Mouse (Mus musculus) intestine, embryonic 16.5 days (tissue): ENCODE data around the gene 1700025G04Rik. TPM values are rescaled to one million over a fixed set of nuclear protein-coding genes. Genes with fewer than 3 reads are reported as not detected.

ENCODE experiments used
- ATAC-seq: fragments of 200-750 bp; cut with Nextera tagmentation; 2 replicates; pipeline ENCODE4 v1.8.0; 2017; ENCODE audit warnings: moderate TSS enrichment, moderate library complexity
- H3K27ac ChIP-seq: fragments of 300-500 bp; sonication (generic); 2 replicates; pipeline ENCODE4 v1.5.1; 2014; ENCODE audit warnings: mild to moderate bottlenecking, low read length
- H3K27me3 ChIP-seq: fragments of 300-500 bp; sonication (generic); replicated peaks from 2 replicates; pipeline ENCODE4 v1.6.1; 2014; ENCODE audit warnings: low read length, control low read depth, mixed read lengths; ENCODE audit not compliant: control insufficient read depth, insufficient read depth
- H3K36me3 ChIP-seq: fragments of 300-500 bp; sonication (generic); 2 replicates; pipeline ENCODE4 v1.6.1; 2014; ENCODE audit warnings: low read length, control low read depth; ENCODE audit not compliant: control insufficient read depth, insufficient read depth
- H3K4me1 ChIP-seq: fragments of 300-500 bp; sonication (generic); 2 replicates; pipeline ENCODE4 v1.6.1; 2014; ENCODE audit warnings: low read length, control low read depth, mixed read lengths; ENCODE audit not compliant: control insufficient read depth, insufficient read depth
- H3K4me2 ChIP-seq: fragments of 300-500 bp; sonication (generic); 2 replicates; pipeline ENCODE4 v1.6.1; 2014; ENCODE audit warnings: low read depth, low read length, control low read depth
- H3K4me3 ChIP-seq: fragments of 300-500 bp; sonication (generic); 2 replicates; pipeline ENCODE4 v1.5.1; 2014; ENCODE audit warnings: mild to moderate bottlenecking, low read length
- H3K9ac ChIP-seq: fragments of 300-500 bp; sonication (generic); 2 replicates; pipeline ENCODE4 v1.6.1; 2014; ENCODE audit warnings: low read depth, low read length
- H3K9me3 ChIP-seq: fragments of 300-500 bp; sonication (generic); 2 replicates; pipeline ENCODE4 v1.6.1; 2016; ENCODE audit warnings: low read length, control low read depth; ENCODE audit not compliant: control insufficient read depth
- WGBS: fragments of 180-500 bp; shearing (Covaris S2); extraction: QIAGEN DNeasy Blood & Tissue Kit; methylation state at CpG from one replicate; pipeline ENCODE4 v1.1.7; 2014; 5-methylcytosine and 5-hydroxymethylcytosine counted together
- polyA plus RNA-seq: library from polyadenylated mRNA; unstranded; fragments of >200 nt; fragmentation: Nextera tagmentation; extraction: Ambion mirVana; gene quantifications from 2 replicates; pipeline ENCODE4 v1.2.1, GENCODE M21; 2015

1700025G04Rik gene
- polyA plus RNA-seq, 1 experiment from 2014 or later, result 18.5 TPM

DNA sequence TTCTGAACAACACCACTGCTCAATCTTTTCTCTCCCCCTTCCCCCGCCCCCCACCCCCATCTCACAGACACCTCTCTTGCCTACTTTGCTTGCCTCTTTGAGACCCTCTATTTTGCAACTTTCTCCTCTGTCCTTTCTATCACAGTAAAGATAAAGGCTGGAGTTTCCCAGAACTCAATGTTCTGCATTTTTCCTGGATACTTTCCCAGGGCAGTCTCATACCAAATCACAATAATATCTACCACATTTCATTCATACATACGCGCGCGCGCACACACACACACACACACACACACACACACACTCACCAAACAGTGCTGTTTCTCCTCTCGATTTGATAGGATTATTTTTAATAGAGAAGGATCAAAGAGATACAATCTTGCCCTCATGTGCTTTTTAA is 8.8 kb downstream of the 1700025G04Rik start:
- no peaks in the 10 kb centered on the region for H3K36me3 ChIP-seq
- 93% methylated on average over 7 of the region's 7 CpGs for WGBS
- H3K27ac ChIP-seq, result no peak overlapping the region
- H3K9me3 ChIP-seq, result no peaks in the 10 kb centered on the region
- no peak overlapping the region for H3K9ac ChIP-seq
- no peak for ATAC-seq
- no peaks in the 10 kb centered on the region for H3K27me3 ChIP-seq
- H3K4me3 ChIP-seq, result no peak overlapping the region
- H3K4me1 ChIP-seq, result peaks cover 19% of the 10 kb centered on the region
- no peak overlapping the region for H3K4me2 ChIP-seq

DNA sequence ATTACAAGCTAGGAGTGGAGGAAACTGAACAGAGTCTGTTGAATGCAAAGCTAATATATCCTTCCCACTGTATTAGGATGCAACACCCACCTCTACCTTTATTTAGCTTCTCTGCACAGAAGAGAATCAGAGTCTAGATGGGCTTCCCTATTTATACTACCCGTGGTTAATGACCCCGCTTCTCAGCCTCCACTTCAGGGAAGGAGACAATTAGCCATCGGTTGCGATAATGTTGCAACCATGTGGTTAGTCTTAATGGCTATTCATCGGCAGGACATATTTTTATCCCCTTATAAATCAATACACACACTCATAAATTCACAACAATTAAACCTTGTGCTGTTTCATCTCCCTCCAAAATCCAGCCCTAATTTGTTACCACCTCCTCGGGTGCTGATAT is 9.7 kb downstream of the 1700025G04Rik start:
- ATAC-seq, result no peak
- H3K4me1 ChIP-seq, result peaks cover 14% of the 10 kb centered on the region
- no peaks in the 10 kb centered on the region for H3K27me3 ChIP-seq
- 87% methylated on average over 6 of the region's 6 CpGs for WGBS
- H3K36me3 ChIP-seq, result no peaks in the 10 kb centered on the region
- H3K9ac ChIP-seq, result no peak overlapping the region
- H3K4me2 ChIP-seq, result no peak overlapping the region
- H3K27ac ChIP-seq, result no peak overlapping the region
- no peaks in the 10 kb centered on the region for H3K9me3 ChIP-seq
- no peak overlapping the region for H3K4me3 ChIP-seq

DNA sequence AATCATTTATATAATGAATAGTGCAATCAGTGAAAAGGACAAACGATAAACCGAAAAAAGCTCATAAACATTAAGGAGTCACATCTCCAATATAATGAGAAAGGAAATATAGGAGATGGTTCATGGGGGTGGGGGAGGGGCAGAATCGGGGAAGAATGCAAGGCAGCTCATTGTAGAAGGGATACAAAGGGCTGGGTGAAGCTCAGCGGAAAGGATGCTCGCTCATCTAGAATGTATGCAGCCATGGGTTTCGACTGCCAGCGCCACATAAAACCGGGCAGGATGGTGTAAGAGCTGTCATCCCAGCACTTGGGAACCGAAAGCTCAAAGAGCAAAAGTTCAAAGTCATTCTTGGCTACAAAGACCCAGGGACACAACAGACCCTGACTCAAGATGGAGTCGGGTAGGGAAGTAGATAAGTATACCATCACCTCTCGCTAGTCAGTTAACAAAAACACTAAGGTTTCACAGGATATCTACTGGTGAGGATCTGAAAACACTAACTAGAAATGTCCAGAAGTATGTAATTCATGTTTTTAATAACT is 12.7 kb downstream of the 1700025G04Rik start:
- no peak overlapping the region for H3K9ac ChIP-seq
- no peaks in the 10 kb centered on the region for H3K36me3 ChIP-seq
- no peak overlapping the region for H3K4me3 ChIP-seq
- H3K9me3 ChIP-seq, result no peaks in the 10 kb centered on the region
- H3K27ac ChIP-seq, result no peak overlapping the region
- no peak overlapping the region for H3K4me2 ChIP-seq
- H3K4me1 ChIP-seq, result peaks cover 6% of the 10 kb centered on the region; the same call in 1 of the 2 replicates
- ATAC-seq, result no peak
- 63% methylated on average over 11 of the region's 11 CpGs for WGBS
- no peaks in the 10 kb centered on the region for H3K27me3 ChIP-seq

DNA sequence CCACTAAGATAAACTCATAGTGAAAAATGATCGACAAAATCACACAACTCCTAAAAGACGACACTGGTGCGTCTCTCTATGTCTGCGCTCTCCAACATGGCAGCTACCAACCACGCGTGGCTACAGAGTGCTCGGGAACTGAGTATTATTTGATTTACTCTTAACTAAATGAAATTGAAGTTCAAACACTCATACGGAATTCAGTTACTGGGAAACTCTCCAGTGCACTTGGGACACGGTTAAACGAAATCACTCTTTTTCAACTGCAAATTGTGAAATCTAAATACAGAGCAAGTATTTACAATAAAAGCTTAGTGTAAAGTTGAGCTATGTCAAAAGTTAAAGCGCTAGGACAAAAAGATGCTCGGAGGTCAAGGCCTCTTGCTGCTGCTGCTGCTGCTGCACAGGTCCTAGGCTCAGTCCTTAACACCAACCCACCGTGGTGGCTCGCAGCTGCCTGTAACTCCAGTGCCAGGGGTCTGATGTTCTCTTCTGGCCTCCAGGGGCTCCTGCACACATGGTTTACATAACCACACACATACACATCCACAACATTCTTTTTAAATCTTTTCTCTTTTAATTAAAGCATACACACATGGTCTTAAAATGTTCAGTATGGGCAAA is 13.6 kb downstream of the 1700025G04Rik start:
- H3K9me3 ChIP-seq, result no peaks in the 10 kb centered on the region
- H3K4me2 ChIP-seq, result no peak overlapping the region
- H3K36me3 ChIP-seq, result no peaks in the 10 kb centered on the region
- H3K27me3 ChIP-seq, result no peaks in the 10 kb centered on the region
- 67% methylated on average over 14 of the region's 14 CpGs for WGBS
- H3K9ac ChIP-seq, result no peak overlapping the region
- ATAC-seq, result no peak
- H3K27ac ChIP-seq, result no peak overlapping the region
- H3K4me1 ChIP-seq, result peaks cover 6% of the 10 kb centered on the region; the same call in 1 of the 2 replicates
- H3K4me3 ChIP-seq, result no peak overlapping the region

DNA sequence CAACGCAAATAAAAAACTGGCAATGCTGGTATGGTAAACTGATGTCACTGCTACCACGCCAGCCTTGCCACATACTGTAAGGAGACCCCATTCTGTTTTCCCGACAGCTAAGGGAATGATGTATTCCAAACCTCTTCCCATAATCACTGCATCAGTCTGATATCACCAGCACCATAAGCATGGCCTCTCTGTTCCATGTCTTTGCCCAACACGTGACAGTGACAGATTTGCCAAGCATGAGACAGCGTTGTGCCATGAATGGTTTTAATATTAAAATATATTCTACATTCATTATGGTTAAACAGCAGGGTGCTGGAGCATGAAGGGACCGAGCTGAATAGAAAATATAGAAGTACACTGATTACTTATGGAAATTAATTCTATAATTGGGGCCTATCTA is 14.2 kb downstream of the 1700025G04Rik start:
- no peak for ATAC-seq
- 87% methylated on average over 6 of the region's 6 CpGs for whole genome bisulfite sequencing

DNA sequence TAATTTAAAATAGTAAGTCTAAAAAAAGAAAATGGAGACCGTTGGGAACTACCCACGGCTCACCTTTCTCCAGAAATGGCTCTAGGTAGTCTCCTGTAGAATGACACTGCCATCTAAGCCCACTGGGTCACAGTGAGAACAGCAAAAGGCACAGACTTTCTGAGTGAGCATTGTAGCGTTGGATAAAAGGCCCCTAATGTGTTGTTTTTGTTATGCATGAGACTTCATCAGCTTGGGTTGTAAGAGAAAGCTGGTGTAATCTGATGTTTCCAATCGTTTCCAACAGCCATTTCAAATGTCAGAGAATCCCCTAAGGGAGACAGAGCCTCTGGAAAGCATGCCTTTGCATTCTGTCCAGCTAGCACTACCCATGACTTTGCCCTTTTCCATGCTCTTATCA is 19.5 kb downstream of the 1700025G04Rik start:
- H3K27ac ChIP-seq, result no peak overlapping the region
- no peaks in the 10 kb centered on the region for H3K27me3 ChIP-seq
- ATAC-seq, result no peak
- H3K4me1 ChIP-seq, result 0 out of 2 replicates have a peak, but pooled peaks cover 3% of the 10 kb centered on the region
- H3K36me3 ChIP-seq, result no peaks in the 10 kb centered on the region
- no peaks in the 10 kb centered on the region for H3K9me3 ChIP-seq
- H3K4me2 ChIP-seq, result no peak overlapping the region
- no peak overlapping the region for H3K9ac ChIP-seq
- H3K4me3 ChIP-seq, result no peak overlapping the region
- 82% methylated on average over 4 of the region's 4 CpGs for WGBS

More for the DNA sequence above, 14.2 kb downstream of the 1700025G04Rik start:
- H3K9me3 ChIP-seq, result no peaks in the 10 kb centered on the region
- H3K36me3 ChIP-seq, result no peaks in the 10 kb centered on the region
- H3K4me2 ChIP-seq, result no peak overlapping the region
- peaks cover 6% of the 10 kb centered on the region; the same call in 1 of the 2 replicates for H3K4me1 ChIP-seq
- H3K4me3 ChIP-seq, result no peak overlapping the region
- H3K27me3 ChIP-seq, result no peaks in the 10 kb centered on the region
- H3K9ac ChIP-seq, result no peak overlapping the region
- H3K27ac ChIP-seq, result no peak overlapping the region

DNA sequence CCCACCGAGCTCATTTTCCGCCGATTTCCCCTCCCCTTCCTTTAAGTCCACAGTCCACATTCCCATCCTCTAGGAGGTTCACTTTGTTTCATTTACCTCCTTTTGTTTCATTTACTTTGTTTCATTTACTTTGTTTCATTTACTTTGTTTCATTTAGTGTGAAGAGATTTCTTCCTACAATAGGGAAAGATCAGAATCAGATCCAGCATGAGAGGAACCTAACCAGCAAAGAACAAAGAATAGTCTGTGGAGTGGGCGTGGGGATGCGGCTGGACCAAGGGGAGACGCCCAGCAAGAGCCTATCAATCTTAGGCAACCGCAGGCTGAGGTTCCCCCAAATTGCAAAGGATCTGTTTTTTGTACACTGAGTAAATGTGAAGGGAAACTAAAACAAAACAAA is 20.2 kb downstream of the 1700025G04Rik start:
- H3K9me3 ChIP-seq, result no peaks in the 10 kb centered on the region
- H3K4me1 ChIP-seq, result 0 out of 2 replicates have a peak, but pooled peaks cover 3% of the 10 kb centered on the region
- no peak overlapping the region for H3K27ac ChIP-seq
- H3K27me3 ChIP-seq, result no peaks in the 10 kb centered on the region
- no peak for ATAC-seq
- H3K9ac ChIP-seq, result no peak overlapping the region
- H3K36me3 ChIP-seq, result no peaks in the 10 kb centered on the region
- no peak overlapping the region for H3K4me2 ChIP-seq
- no peak overlapping the region for H3K4me3 ChIP-seq
- WGBS, result 81% methylated on average over 7 of the region's 7 CpGs

DNA sequence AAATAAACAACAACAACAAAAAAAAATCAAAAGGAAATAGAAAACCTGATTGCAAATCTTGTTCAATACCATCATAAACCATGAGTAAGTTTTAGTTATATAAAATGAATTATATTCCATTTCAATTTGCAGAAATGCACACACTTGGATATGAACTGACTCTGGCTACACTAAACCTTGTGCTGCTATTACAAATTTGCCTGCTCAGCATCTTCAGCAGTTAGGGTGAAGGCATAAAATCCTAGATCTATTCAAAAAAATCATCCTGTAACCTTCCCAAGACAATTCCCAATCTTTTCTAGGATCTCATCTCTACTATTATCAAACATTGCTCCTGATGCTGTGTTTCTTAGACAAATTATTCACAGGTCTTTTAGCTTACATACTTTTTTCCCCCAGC is 22.0 kb downstream of the 1700025G04Rik start:
- Histone ChIP-seq H3K4me1 (no peaks in the 10 kb centered on the region), H3K9me3 (no peaks in the 10 kb centered on the region), H3K36me3 (no peaks in the 10 kb centered on the region), H3K9ac (no peak overlapping the region), H3K27ac (no peak overlapping the region), H3K27me3 (no peaks in the 10 kb centered on the region), H3K4me2 (no peak overlapping the region), H3K4me3 (no peak overlapping the region)
- ATAC-seq, result no peak

DNA sequence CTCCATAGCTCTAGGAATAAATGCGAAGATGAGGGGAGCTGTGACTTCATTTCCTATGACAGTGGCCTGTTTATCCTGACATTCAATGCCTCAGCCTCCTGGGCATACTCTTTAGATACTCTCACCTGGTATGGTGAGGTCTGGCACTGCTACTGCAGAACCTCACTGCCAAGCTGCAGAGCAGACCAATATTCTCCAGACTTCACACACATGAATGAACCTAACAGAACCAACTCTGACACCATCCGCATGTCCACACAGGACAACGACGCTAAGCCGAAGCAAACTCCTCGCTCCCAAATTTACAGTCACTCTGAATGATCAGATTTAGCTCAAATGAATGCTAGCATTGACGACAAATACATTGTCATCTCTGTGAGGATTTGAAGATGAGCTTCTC is 24.4 kb downstream of the 1700025G04Rik start:
- Histone ChIP-seq H3K4me2 (no peak overlapping the region), H3K27me3 (no peaks in the 10 kb centered on the region), H3K27ac (no peak overlapping the region), H3K9me3 (no peaks in the 10 kb centered on the region), H3K4me3 (no peak overlapping the region), H3K36me3 (no peaks in the 10 kb centered on the region), H3K4me1 (no peaks in the 10 kb centered on the region), H3K9ac (no peak overlapping the region)
- WGBS, result 96% methylated on average over 7 of the region's 7 CpGs
- ATAC-seq, result no peak
